ENCODE assay signal across 10 mouse cellular contexts in genomic region chr12:24734828-24735394, GRCm38 (mm10). TPM values are rescaled to one million over a fixed set of nuclear protein-coding genes. Genes with fewer than 3 reads are reported as not detected.
DNase-seq lines count a peak whose midpoint lies in the region; ATAC-seq lines count a peak whose summit lies in the region.
"Had no signal": no experiment of that assay in that cellular context is flagged by ENCODE, and none has a peak within 500 bp of the region (broad histone marks: within the 10 kb centered on the region; RNA-seq: fewer than 3 reads in every experiment).

No protein-coding gene starts in this region.

- no peaks in the 10 kb centered on the region for H3K9me3 ChIP-seq in neural tube, embryonic 15.5 days (replicated peaks)
- H3K9me3 ChIP-seq: lung, embryonic 15.5 days had no signal

- peak; percentile 17 to 40 for DNase-seq in heart, postnatal 14 days
- DNase-seq in heart, adult 8-10 months (ENCODE audit: low spot score) = no peak
- peak; percentile 83 for DNase-seq in 3134 (ENCODE audit: extremely low read depth, insufficient read length, low spot score)
- DNase-seq in brain, adult 2 months (ENCODE audit: low read depth, low spot score) = peak; percentile 93
- DNase-seq in kidney, adult 9 months = peak; percentile 26
- no peak for DNase-seq in left cerebral cortex, adult 8-10 months (ENCODE audit: low spot score in 2 of 2)
- no peak for DNase-seq in thymus, postnatal 0 days (ENCODE audit: low spot score)

- no peaks in the 10 kb centered on the region for H3K4me1 ChIP-seq in neural tube, embryonic 15.5 days
- H3K4me1 ChIP-seq: lung, embryonic 15.5 days had no signal

- ATAC-seq in neural tube, embryonic 15.5 days (ENCODE audit: low FRiP score) = peak; percentile 41; the same call in 1 of the 2 replicates

- H3K27me3 ChIP-seq in neural tube, embryonic 15.5 days (replicated peaks) = no peaks in the 10 kb centered on the region
- H3K27me3 ChIP-seq: lung, embryonic 15.5 days had no signal

- no peaks in the 10 kb centered on the region for H3K36me3 ChIP-seq in neural tube, embryonic 15.5 days
- H3K36me3 ChIP-seq: lung, embryonic 15.5 days had no signal

- H3K9ac ChIP-seq in neural tube, embryonic 15.5 days (replicated peaks) = no peak overlapping the region
- H3K9ac ChIP-seq: lung, embryonic 15.5 days had no signal

- intact Hi-C loops in heart, postnatal 14 days (cut with DNase I) = no loop called here

- H3K27ac ChIP-seq in neural tube, embryonic 15.5 days (replicated peaks) = 0 out of 2 replicates have a peak overlapping the region, but pooled peaks have one; percentile 28
- H3K27ac ChIP-seq: lung, embryonic 15.5 days had no signal

- 68% methylated on average over 13 of the region's 13 CpGs for WGBS in neural tube, embryonic 15.5 days

- H3K4me2 ChIP-seq in neural tube, embryonic 15.5 days = no peak overlapping the region
- H3K4me2 ChIP-seq: lung, embryonic 15.5 days had no signal

- no peak overlapping the region for H3K4me3 ChIP-seq in neural tube, embryonic 15.5 days (replicated peaks)
- H3K4me3 ChIP-seq: lung, embryonic 15.5 days had no signal

RNA-seq across cellular contexts. Expression of gene Rrm2, which starts 26.9 kb away (rescaled TPM):
- total RNA-seq in heart, postnatal 14 days (2021) = 10 to 100 TPM in 1 of 2 experiments, 1 to 10 TPM in 1; 9.2 to 20.7 TPM
- 1 to 10 TPM; 1.3 to 3.3 (median 2.3) TPM for total RNA-seq in heart, adult 8-10 months (2022)
- polyA plus RNA-seq in neural tube, embryonic 15.5 days (2015; fragmentation: Nextera tagmentation; extraction: Ambion mirVana) = 42.1 and 74.2 TPM in 2 replicates
- total RNA-seq in left cerebral cortex, adult 8-10 months (2022) = 1 to 10 TPM; 1.6 to 2.8 (median 2.6) TPM
- polyA plus RNA-seq in thymus, postnatal 0 days (2015; fragmentation: Nextera tagmentation; extraction: Ambion mirVana) = 465 and 485 TPM in 2 replicates

RNA-seq across cellular contexts. Expression of gene Cys1, which starts 53.3 kb away (rescaled TPM):
- 1 to 10 TPM; 5.5 to 6.0 TPM for total RNA-seq in heart, postnatal 14 days (2021)
- total RNA-seq in heart, adult 8-10 months (2022) = 1 to 10 TPM; 3.3 to 5.6 (median 4.7) TPM
- polyA plus RNA-seq in neural tube, embryonic 15.5 days (2015; fragmentation: Nextera tagmentation; extraction: Ambion mirVana) = 1.4 and 2.1 TPM in 2 replicates
- total RNA-seq in left cerebral cortex, adult 8-10 months (2022) = 10 to 100 TPM; 10.9 to 13.7 (median 12.5) TPM
- 0.89 and 0.95 TPM in 2 replicates for polyA plus RNA-seq in thymus, postnatal 0 days (2015; fragmentation: Nextera tagmentation; extraction: Ambion mirVana)
- total RNA-seq: ES-E14 had no signal

Comparison
In these comparisons a context has a peak if more than half of its experiments do, and no peak if none do; other contexts are left out.
1. DNase-seq: peak in heart, postnatal 14 days (2 of 2), 3134 (single experiment), brain, adult 2 months (single experiment) and kidney, adult 9 months (single experiment); none in heart, adult 8-10 months (single experiment), left cerebral cortex, adult 8-10 months (0 of 2) and thymus, postnatal 0 days (single experiment).